Mouse (Mus musculus) spleen, adult 2 months (tissue): ENCODE results near the gene Smim22.

Experiments
- CTCF ChIP-seq: fragments of 200-500 bp; IDR thresholded peaks from 2 replicates; pipeline ENCODE4 v1.5.1; 2011; ENCODE audit warnings: mild to moderate bottlenecking, inconsistent platforms; ENCODE audit not compliant: insufficient read depth, insufficient read length, insufficient replicate concordance; ENCODE audit errors: extremely low read depth
- POLR2A ChIP-seq: fragments of 200-500 bp; IDR thresholded peaks from 2 replicates; pipeline ENCODE4 v1.6.1; 2011; ENCODE audit warnings: low read depth, low read length, inconsistent platforms

DNA sequence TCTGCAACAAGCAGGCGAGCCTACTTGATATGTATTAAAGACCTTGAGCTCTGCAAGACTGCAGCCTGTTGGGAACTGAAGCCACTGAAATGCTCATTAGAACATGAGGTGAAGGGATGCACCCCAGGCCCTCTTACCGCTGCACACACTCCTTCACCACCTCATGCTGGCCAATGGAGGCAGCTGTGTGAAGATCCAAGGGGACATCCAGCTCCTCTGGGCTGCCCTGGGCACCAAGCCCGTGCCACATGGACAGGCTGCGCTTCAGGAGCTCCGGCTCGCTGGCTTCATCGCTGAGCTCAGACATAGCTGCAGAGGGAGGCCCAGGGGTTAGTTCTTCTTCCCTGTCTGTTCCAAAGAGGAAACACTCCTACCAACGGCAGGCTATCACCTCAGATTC is 46.8 kb upstream of the Smim22 start:
- TF ChIP-seq CTCF: no peak
- no peak for TF ChIP-seq POLR2A
